Mouse (Mus musculus): ENCODE data around the gene Tmem160. TPM values are rescaled to one million over a fixed set of nuclear protein-coding genes. Genes with fewer than 3 reads are reported as not detected.

Gene Tmem160
- polyA plus RNA-seq, 1 experiment from 2014 or later, result 35.4 TPM

GRCm38 (mm10) chr7:16417141-16417771, 35.3 kb upstream of the Tmem160 start:
- ATAC-seq (ENCODE audit: low read depth) (no peak), DNase-seq (no peak)
- H3K27me3 ChIP-seq, result no peaks in the 10 kb centered on the region
- H3K4me2 ChIP-seq, result no peak overlapping the region
- H3K9me3 ChIP-seq (replicated peaks), result no peaks in the 10 kb centered on the region
- WGBS (ENCODE audit: insufficient replicate concordance), result 91% methylated on average over 10 of the region's 10 CpGs
- H3K9ac ChIP-seq, result no peak overlapping the region
- peaks cover 50% of the 10 kb centered on the region for H3K4me1 ChIP-seq (replicated peaks)
- H3K4me3 ChIP-seq (replicated peaks), result no peak overlapping the region
- H3K36me3 ChIP-seq, result peaks cover 88% of the 10 kb centered on the region
- H3K27ac ChIP-seq, result no peak overlapping the region

GRCm38 (mm10) chr7:16418713-16419112, 33.9 kb upstream of the Tmem160 start:
- 0 out of 2 replicates have a peak overlapping the region, but pooled peaks have one; percentile 5 for H3K27ac ChIP-seq
- H3K9ac ChIP-seq, result no peak overlapping the region
- no peaks in the 10 kb centered on the region for H3K9me3 ChIP-seq (replicated peaks)
- H3K27me3 ChIP-seq, result no peaks in the 10 kb centered on the region
- peaks cover 35% of the 10 kb centered on the region for H3K4me1 ChIP-seq (replicated peaks)
- no peak overlapping the region for H3K4me2 ChIP-seq
- DNase-seq (no peak), ATAC-seq (ENCODE audit: low read depth) (no peak)
- WGBS (ENCODE audit: insufficient replicate concordance), result 86% methylated on average over 5 of the region's 5 CpGs
- peaks cover 94% of the 10 kb centered on the region for H3K36me3 ChIP-seq
- H3K4me3 ChIP-seq (replicated peaks), result no peak overlapping the region

GRCm38 (mm10) chr7:16420493-16421118, 32.0 kb upstream of the Tmem160 start:
- ATAC-seq (ENCODE audit: low read depth), result no peak
- 87% methylated on average over 8 of the region's 8 CpGs for WGBS (ENCODE audit: insufficient replicate concordance)
- no peak for DNase-seq
- H3K4me3 ChIP-seq (replicated peaks), result no peak overlapping the region
- H3K27me3 ChIP-seq, result no peaks in the 10 kb centered on the region
- peaks cover 19% of the 10 kb centered on the region for H3K4me1 ChIP-seq (replicated peaks)
- no peak overlapping the region for H3K9ac ChIP-seq
- H3K27ac ChIP-seq, result peak overlapping the region; percentile 37; the same call in 1 of the 2 replicates
- H3K4me2 ChIP-seq, result no peak overlapping the region
- no peaks in the 10 kb centered on the region for H3K9me3 ChIP-seq (replicated peaks)
- peaks cover 100% of the 10 kb centered on the region for H3K36me3 ChIP-seq

- peak overlapping the region; percentile 19; the same call in 1 of the 2 replicates for H3K27ac ChIP-seq
Measured at GRCm38 (mm10) chr7:16422222-16422856, 30.2 kb upstream of the Tmem160 start.

GRCm38 (mm10) chr7:16423731-16424130, 28.8 kb upstream of the Tmem160 start:
- Histone ChIP-seq H3K36me3 (peaks cover 100% of the 10 kb centered on the region), H3K9me3 (replicated peaks) (no peaks in the 10 kb centered on the region), H3K27me3 (no peaks in the 10 kb centered on the region), H3K9ac (no peak overlapping the region), H3K27ac (0 out of 2 replicates have a peak overlapping the region, but pooled peaks have one; percentile 41), H3K4me3 (replicated peaks) (no peak overlapping the region), H3K4me1 (replicated peaks) (peaks cover 20% of the 10 kb centered on the region), H3K4me2 (no peak overlapping the region)
- DNase-seq (no peak), ATAC-seq (ENCODE audit: low read depth) (no peak)
- WGBS (ENCODE audit: insufficient replicate concordance), result 90% methylated on average over 9 of the region's 9 CpGs

More at GRCm38 (mm10) chr7:16422222-16422856, 30.2 kb upstream of the Tmem160 start:
- Histone ChIP-seq H3K4me1 (replicated peaks) (peaks cover 20% of the 10 kb centered on the region), H3K9ac (no peak overlapping the region), H3K4me3 (replicated peaks) (no peak overlapping the region), H3K9me3 (replicated peaks) (no peaks in the 10 kb centered on the region), H3K4me2 (no peak overlapping the region), H3K36me3 (peaks cover 100% of the 10 kb centered on the region), H3K27me3 (no peaks in the 10 kb centered on the region)
- ATAC-seq (ENCODE audit: low read depth), result no peak
- 86% methylated on average over 18 of the region's 18 CpGs for WGBS (ENCODE audit: insufficient replicate concordance)
- DNase-seq, result no peak

- Histone ChIP-seq H3K9me3 (replicated peaks) (no peaks in the 10 kb centered on the region), H3K4me2 (no peak overlapping the region), H3K4me1 (replicated peaks) (peaks cover 12% of the 10 kb centered on the region; the same call in 1 of the 2 replicates), H3K36me3 (peaks cover 100% of the 10 kb centered on the region), H3K27ac (peak overlapping the region; percentile 29; the same call in 1 of the 2 replicates), H3K27me3 (no peaks in the 10 kb centered on the region), H3K9ac (no peak overlapping the region), H3K4me3 (replicated peaks) (no peak overlapping the region)
- 88% methylated on average over 10 of the region's 10 CpGs for WGBS (ENCODE audit: insufficient replicate concordance)
- DNase-seq, result no peak
- peak; percentile 17; the same call in 1 of the 2 replicates for ATAC-seq (ENCODE audit: low read depth)
Measured at GRCm38 (mm10) chr7:16425721-16426120, 26.9 kb upstream of the Tmem160 start.

- peaks cover 9% of the 10 kb centered on the region; the same call in 1 of the 2 replicates for H3K4me1 ChIP-seq (replicated peaks)
- H3K9ac ChIP-seq, result no peak overlapping the region
- peak overlapping the region; percentile 29; the same call in 1 of the 2 replicates for H3K27ac ChIP-seq
- no peak overlapping the region for H3K4me2 ChIP-seq
- H3K9me3 ChIP-seq (replicated peaks), result no peaks in the 10 kb centered on the region
- 64% methylated on average over 4 of the region's 4 CpGs for WGBS (ENCODE audit: insufficient replicate concordance)
- ATAC-seq (ENCODE audit: low read depth) (peak; percentile 77), DNase-seq (peak; percentile 65)
- H3K27me3 ChIP-seq, result no peaks in the 10 kb centered on the region
- no peak overlapping the region for H3K4me3 ChIP-seq (replicated peaks)
- peaks cover 100% of the 10 kb centered on the region for H3K36me3 ChIP-seq
Measured at GRCm38 (mm10) chr7:16426129-16426729, 26.4 kb upstream of the Tmem160 start.

GRCm38 (mm10) chr7:16433352-16433971, 19.1 kb upstream of the Tmem160 start:
- WGBS (ENCODE audit: insufficient replicate concordance), result 85% methylated on average over 3 of the region's 3 CpGs
- DNase-seq (no peak), ATAC-seq (ENCODE audit: low read depth) (no peak)
- Histone ChIP-seq H3K27me3 (no peaks in the 10 kb centered on the region), H3K9me3 (replicated peaks) (no peaks in the 10 kb centered on the region), H3K4me1 (replicated peaks) (no peaks in the 10 kb centered on the region), H3K9ac (no peak overlapping the region), H3K4me2 (no peak overlapping the region), H3K27ac (no peak overlapping the region), H3K36me3 (peaks cover 90% of the 10 kb centered on the region), H3K4me3 (replicated peaks) (no peak overlapping the region)

- ATAC-seq (ENCODE audit: low read depth), result no peak
- 88% methylated on average over 9 of the region's 9 CpGs for WGBS (ENCODE audit: insufficient replicate concordance)
Measured at GRCm38 (mm10) chr7:16435088-16435487, 17.5 kb upstream of the Tmem160 start.

GRCm38 (mm10) chr7:16441241-16441640, 11.3 kb upstream of the Tmem160 start:
- Histone ChIP-seq H3K9me3 (replicated peaks) (no peaks in the 10 kb centered on the region), H3K4me2 (no peak overlapping the region), H3K4me1 (replicated peaks) (no peaks in the 10 kb centered on the region), H3K4me3 (replicated peaks) (no peak overlapping the region), H3K36me3 (peaks cover 12% of the 10 kb centered on the region), H3K27ac (no peak overlapping the region), H3K27me3 (no peaks in the 10 kb centered on the region; the same call in 1 of the 2 replicates), H3K9ac (no peak overlapping the region)
- no peak for DNase-seq
- ATAC-seq (ENCODE audit: low read depth), result no peak

More at GRCm38 (mm10) chr7:16435088-16435487, 17.5 kb upstream of the Tmem160 start:
- Histone ChIP-seq H3K4me3 (replicated peaks) (no peak overlapping the region), H3K4me1 (replicated peaks) (no peaks in the 10 kb centered on the region), H3K9me3 (replicated peaks) (no peaks in the 10 kb centered on the region), H3K27me3 (no peaks in the 10 kb centered on the region), H3K27ac (no peak overlapping the region), H3K9ac (no peak overlapping the region), H3K4me2 (no peak overlapping the region), H3K36me3 (peaks cover 74% of the 10 kb centered on the region)
- DNase-seq, result no peak

GRCm38 (mm10) chr7:16451656-16452055, 923 bp upstream of the Tmem160 start:
- Histone ChIP-seq H3K9me3 (replicated peaks) (no peaks in the 10 kb centered on the region), H3K9ac (no peak overlapping the region), H3K27ac (peak overlapping the region; percentile 27; the same call in 1 of the 2 replicates), H3K36me3 (peaks cover 12% of the 10 kb centered on the region; the same call in 1 of the 2 replicates), H3K4me2 (peak overlapping the region; percentile 98; the same call in 1 of the 2 replicates), H3K4me3 (replicated peaks) (no peak overlapping the region), H3K27me3 (no peaks in the 10 kb centered on the region), H3K4me1 (replicated peaks) (peaks cover 26% of the 10 kb centered on the region)
- DNase-seq, result no peak
- no peak for ATAC-seq (ENCODE audit: low read depth)
- WGBS (ENCODE audit: insufficient replicate concordance), result 69% methylated on average over 6 of the region's 6 CpGs
